Mouse (Mus musculus) kidney, adult 10 weeks (tissue): Measurements from ENCODE around the gene Larp6. TPM values are rescaled to one million over a fixed set of nuclear protein-coding genes. Genes with fewer than 3 reads are reported as not detected.

Source experiments
- polyA plus RNA-seq: library from polyadenylated mRNA; stranded (reverse); fragments of 350-450 nt; fragmentation: Illumina TruSeq; extraction: RNeasy Lipid Tissue Mini Kit (QIAGEN cat#74804); gene quantifications from one replicate; pipeline ENCODE4 v1.2.3, GENCODE M21; 2014; ENCODE audit warnings: low read depth, low replicate concordance

The Larp6 gene
- 0.44 TPM for polyA plus RNA-seq

GRCm38 (mm10) chr9:60712771-60713541 is at the start of gene Larp6:
TSS of gene Larp6 (plus strand) at chr9:60712989.

GRCm38 (mm10) chr9:60687891-60688324 is 24.9 kb upstream of the Larp6 start, which contains the start of gene Lrrc49:
TSS of gene Lrrc49 (minus strand) at chr9:60688158.

Other genes with a start within 250 kb of the Larp6 start
- gene Thsd4, start 190.9 kb upstream of the Larp6 start, polyA plus RNA-seq, result 4.0 TPM
- gene Lrrc49, start 24.8 kb upstream of the Larp6 start, polyA plus RNA-seq, result 5.2 TPM
- gene Uaca, start 81.6 kb downstream of the Larp6 start, polyA plus RNA-seq, result 16.3 TPM